Mouse (Mus musculus) frontal cortex, postnatal 25 days (tissue): Measurements from ENCODE around the gene Gadd45gip1.
A peak's percentile ranks its signal among the peaks of the same experiment; 100 is the strongest.

Experiments
- DNase-seq, 2 experiments: peaks; one replicate each; pipeline ENCODE4 v3.0.0; 2022; ENCODE audit warnings: low spot score in 2 of 2

Gene Gadd45gip1

DNA sequence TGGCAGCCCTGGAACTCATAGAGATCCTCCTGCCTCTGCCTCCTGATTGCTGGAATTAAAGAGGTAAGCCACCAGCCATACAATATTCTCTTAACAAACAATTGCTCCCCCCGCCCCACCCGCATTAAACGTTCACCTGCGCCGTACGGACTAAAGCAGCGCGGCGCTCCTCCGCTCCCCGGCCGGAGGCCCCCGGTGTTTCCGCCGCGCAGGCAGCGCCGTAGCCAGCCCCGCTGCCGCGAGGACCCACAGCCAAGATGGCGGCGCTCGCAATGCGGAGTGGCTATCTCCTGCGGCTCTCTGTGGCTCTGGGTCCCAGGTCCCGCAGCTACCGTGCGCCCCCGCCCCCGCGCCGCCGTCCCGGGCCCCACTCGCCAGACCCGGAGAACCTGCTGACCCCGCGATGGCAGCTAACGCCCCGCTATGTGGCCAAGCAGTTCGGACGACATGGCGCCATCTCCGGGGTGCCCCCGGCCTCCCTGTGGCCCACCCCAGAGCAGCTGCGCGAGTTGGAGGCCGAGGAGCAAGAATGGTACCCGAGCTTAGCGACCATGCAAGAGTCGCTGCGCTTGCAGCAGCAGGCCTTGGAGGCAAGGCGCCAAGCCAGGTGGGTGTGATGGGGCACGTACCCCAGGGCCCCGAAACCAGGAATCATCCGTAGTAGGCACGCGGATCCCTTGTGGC is 854 bp downstream of the Gadd45gip1 start:
- peak; percentile 64 to 67 for DNase-seq

- no peak for DNase-seq
Observed at GRCm38 (mm10) chr8:84832759-84833742, 1.7 kb downstream of the Gadd45gip1 start.

- no peak for DNase-seq
Observed at GRCm38 (mm10) chr8:84834002-84834865, 2.9 kb downstream of the Gadd45gip1 start.

- DNase-seq: no peak
Observed at GRCm38 (mm10) chr8:84834866-84835855, 3.8 kb downstream of the Gadd45gip1 start.

DNA sequence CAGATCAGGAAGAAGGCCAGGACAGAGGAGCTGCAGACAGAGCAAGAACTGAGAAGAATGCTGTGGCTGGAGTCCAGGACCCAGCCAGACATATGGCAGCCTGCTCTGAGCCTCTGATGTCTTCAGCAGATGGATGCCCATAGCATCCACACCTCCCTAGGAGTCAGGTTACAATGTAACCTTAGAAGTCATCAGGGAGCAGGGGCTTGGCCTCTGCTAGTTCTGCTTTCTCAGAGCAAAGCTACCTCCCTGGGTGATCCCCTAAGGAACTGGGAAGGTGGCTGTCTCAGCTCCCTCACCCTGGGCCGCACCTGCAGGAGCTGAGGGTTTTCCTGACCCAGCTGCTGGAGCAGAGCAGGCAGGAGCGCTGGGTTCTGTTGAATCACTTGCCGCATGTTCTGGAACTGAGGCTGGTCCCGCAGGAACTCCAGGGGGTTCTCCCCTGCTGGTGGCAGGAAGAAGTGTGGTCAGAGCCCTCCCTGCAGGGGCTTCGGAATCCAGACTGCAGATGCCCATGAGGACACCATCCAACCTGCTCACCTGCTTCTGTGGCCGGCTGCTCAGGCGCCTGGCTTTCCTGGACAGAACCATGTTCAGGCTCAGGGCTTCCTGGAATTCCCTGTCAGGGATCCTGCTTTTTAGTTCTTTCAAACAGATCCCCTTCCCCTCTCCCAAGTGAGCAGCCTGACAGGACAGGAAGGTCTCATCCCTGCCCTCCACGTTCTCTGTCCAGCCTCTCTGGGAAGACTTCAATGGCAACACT is 6.0 kb downstream of the Gadd45gip1 start:
- no peak for DNase-seq

- no peak for DNase-seq
Observed at GRCm38 (mm10) chr8:84837912-84838470, 6.7 kb downstream of the Gadd45gip1 start.

- no peak for DNase-seq
Observed at GRCm38 (mm10) chr8:84838513-84838912, 7.2 kb downstream of the Gadd45gip1 start.

- no peak for DNase-seq
Observed at GRCm38 (mm10) chr8:84839411-84839810, 8.1 kb downstream of the Gadd45gip1 start.

DNA sequence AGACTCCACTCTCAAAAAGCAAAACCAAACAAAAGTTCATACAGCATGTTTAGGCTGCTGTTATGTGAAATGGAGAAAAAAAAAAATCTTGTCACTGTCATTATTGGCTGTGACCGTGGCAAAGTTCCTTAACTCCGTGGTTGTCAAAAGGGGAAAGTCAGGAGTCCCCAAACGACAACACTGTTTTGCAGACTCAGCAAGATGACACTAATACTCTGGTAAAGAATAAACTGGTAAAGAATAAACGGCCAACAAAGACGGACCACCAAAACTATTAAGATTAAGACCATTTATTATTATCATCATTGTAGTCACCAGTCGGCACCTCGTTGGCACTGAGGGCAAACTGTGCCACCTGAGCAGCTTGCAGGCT is 8.5 kb downstream of the Gadd45gip1 start:
- no peak for DNase-seq

DNA sequence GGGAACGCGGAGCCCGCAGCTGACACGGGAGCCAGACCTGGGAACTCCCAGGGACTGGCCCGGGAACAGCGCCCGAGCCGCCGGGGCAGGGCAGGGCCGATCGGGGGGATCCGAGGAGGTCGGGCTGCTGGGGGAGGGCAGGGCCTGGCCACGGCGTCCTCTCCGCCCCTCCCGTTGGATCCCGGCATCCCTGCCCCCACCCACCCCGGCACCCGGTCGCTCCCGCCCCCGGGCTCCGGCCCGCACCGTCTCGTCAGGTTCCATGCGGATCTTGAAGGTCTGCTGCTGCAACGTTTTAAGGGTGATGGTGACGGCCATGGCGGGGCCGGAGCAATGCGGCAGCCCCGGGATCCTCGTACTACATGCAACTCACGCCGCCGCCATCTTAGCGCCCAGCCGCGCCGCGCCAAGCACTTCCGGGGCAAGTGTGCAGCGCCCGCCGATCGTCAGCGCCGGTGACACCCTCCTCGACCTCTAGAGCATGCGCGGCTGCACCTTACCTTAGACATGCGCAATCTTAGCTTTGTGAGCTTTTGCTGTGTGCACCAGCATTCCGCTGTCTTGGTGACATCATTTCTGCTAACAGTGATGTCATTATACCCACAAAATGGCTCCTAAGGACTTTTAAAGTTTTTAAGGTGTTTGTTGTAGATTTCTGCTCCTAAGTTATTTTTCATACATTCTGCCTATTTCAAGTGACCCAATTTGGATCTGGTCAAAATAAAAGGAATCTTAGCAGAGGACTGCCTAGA is 9.1 kb downstream of the Gadd45gip1 start, which contains the start of gene Rad23a:
Rad23a (minus strand) TSS at position 418 of the 752 bp plus-strand sequence.
- peak; percentile 81 to 84 for DNase-seq

DNA sequence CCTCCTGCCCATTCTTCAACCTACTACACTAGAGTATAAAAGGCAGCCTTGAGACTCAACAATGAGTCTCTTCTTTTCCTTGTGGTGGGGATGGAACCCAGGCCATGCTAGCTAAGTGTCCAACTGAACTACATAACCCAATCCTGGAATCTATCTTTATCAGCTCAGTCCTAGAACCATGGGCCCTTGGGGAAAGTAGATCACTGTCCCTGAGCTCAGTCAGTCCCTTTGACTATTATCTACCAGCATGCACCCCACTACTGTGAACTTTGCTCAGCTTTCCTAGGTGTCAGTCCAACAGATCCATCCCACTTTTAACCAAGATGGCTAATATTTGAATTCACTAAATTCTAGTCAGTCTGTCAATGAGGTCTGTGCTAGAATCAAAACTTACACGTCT is 10.2 kb downstream of the Gadd45gip1 start:
- no peak for DNase-seq

- DNase-seq: no peak
Observed at GRCm38 (mm10) chr8:84844397-84845070, 13.2 kb downstream of the Gadd45gip1 start.

DNA sequence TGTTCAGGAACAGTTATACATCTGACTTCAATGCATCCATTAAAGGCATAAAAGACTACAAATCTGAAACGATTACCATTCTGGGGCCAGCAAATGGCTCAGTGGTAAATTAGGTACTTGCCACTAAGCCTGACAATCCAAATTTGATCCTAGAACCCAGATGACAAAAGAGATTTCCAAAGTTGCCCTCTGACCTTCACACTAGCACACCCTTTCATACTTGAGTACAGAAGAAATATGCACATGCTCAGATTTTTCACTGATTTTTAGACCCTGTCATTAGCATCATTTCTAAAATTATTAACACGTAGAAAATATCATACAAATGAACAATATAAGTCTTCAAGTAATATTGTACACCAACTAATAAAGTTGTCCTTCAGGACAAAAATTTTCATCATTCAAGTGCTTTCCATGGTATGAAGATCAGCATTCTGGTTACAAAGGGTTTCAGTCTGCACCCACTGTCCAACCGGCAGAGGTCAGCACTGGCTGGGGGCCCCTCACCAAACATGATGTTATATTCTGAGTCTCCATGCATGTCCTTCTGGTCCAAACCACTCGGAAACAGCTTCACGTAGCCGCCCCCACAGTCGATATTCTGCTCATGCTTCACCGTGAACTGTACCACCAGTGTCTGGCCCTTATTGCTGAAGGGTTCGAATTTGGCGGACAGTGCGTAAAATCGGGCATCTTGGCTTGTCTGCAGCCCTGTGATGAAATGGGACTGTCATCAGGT is 14.2 kb downstream of the Gadd45gip1 start:
- no peak for DNase-seq

GRCm38 (mm10) chr8:84846094-84846721 is 14.9 kb downstream of the Gadd45gip1 start:
- DNase-seq: no peak

DNA sequence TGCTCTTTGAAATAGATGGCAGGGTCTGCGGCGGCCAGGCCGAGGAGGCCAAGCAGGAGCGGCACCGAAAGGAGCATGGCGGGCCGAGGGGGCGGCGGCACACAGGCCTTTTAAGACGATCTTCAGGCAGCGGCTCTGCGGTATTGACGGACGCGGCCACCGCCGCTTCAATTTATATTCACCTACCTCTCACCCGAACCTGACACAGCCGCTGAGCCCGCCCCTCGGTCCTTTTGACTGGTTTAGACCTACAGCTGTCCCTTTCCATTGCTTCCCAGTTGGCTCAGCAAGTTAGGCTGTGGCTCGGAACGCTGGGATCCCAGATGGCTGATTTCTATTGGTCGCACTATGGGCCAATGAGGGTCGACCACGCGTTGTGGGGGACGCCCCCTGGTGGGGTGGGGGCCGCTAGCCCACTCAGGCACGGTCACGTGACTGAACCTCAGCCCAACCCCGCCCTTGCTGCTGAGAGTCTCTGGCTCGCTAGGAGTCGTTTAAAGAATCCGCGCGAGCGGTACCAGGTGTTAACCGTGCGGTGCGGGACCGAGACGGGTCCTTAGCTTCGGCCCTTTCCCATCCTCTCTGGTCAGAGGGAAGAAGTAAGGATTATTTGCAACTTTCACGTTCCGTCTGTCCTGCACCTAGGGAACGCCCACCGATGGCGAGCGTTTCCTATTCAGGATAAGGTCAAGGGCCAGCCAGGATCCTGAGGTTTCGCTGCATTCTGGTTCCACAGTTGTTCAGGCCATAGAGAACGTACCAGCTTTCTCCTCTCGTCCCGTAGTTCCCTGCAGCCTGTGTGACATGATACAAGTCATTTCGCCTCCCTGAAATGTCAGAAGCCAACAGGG is 15.6 kb downstream of the Gadd45gip1 start, which contains the start of gene Calr:
Calr (minus strand) TSS at position 213 of the 851 bp plus-strand sequence.
- DNase-seq: peak; percentile 98 to 99
